Mouse (Mus musculus) myocyte (in vitro differentiated cells): ENCODE measurements at regions not wholly inside any gene's neighbourhood (a gene's known extent, or its start where the extent isn't known, plus 50 kb on each side); places are given as distances from the start of the nearest gene placed in this dataset.

ENCODE experiments used
- H3K27me3 ChIP-seq: one replicate; pipeline ENCODE4 v1.6.1; 2011; ENCODE audit not compliant: control insufficient read depth, insufficient read depth, insufficient read length
- H3K36me3 ChIP-seq: one replicate; pipeline ENCODE4 v1.6.1; 2011; ENCODE audit not compliant: control insufficient read depth, insufficient read depth
- H3K4me2 ChIP-seq: one replicate; pipeline ENCODE4 v1.6.1; 2011; ENCODE audit warnings: low read depth, control low read depth
- H3K4me3 ChIP-seq: one replicate; pipeline ENCODE4 v1.5.1; 2011; ENCODE audit warnings: mild to moderate bottlenecking, control low read depth, moderate library complexity
- H3K79me2 ChIP-seq: one replicate; pipeline ENCODE4 v1.6.1; 2011; ENCODE audit not compliant: control insufficient read depth, insufficient read depth
- H3ac ChIP-seq: one replicate; pipeline ENCODE4 v1.6.1; 2011; ENCODE audit not compliant: control insufficient read depth, insufficient read length
- CEBPB ChIP-seq: IDR thresholded peaks from 2 replicates; pipeline ENCODE4 v1.6.1; 2011; ENCODE audit warnings: mild to moderate bottlenecking, moderate library complexity; ENCODE audit not compliant: poor library complexity, insufficient read depth, severe bottlenecking
- E2F4 ChIP-seq: IDR thresholded peaks from one replicate; pipeline ENCODE4 v1.6.1; 2011; ENCODE audit warnings: mild to moderate bottlenecking, control low read depth, moderate library complexity; ENCODE audit not compliant: insufficient read depth
- MAX ChIP-seq: IDR thresholded peaks from one replicate; pipeline ENCODE4 v1.6.1; 2011; ENCODE audit warnings: low read depth, mild to moderate bottlenecking, control low read depth
- MYOD1 ChIP-seq, 3 experiments: IDR thresholded peaks; one replicate each; pipeline ENCODE4 v1.6.1; 2011; ENCODE audit warnings: control low read depth in 2 of 3, low read depth in 2 of 3, mild to moderate bottlenecking in 2 of 3, moderate library complexity in 1 of 3; ENCODE audit not compliant: insufficient read length in 2 of 3, control insufficient read depth in 1 of 3
- MYOG ChIP-seq, 3 experiments: IDR thresholded peaks; one replicate each; pipeline ENCODE4 v1.6.1; 2011; ENCODE audit warnings: control low read depth in 2 of 3, low read depth in 2 of 3, mild to moderate bottlenecking in 2 of 3; ENCODE audit not compliant: insufficient read length in 2 of 3, control insufficient read depth in 1 of 3, insufficient read depth in 1 of 3
- POLR2A ChIP-seq: IDR thresholded peaks from one replicate; pipeline ENCODE4 v1.6.1; 2011; ENCODE audit warnings: low read depth, mild to moderate bottlenecking, control low read depth, moderate library complexity; ENCODE audit not compliant: insufficient read length
- POLR2AphosphoS2 ChIP-seq: IDR thresholded peaks from one replicate; pipeline ENCODE4 v1.6.1; 2011; ENCODE audit warnings: low read depth, control low read depth; ENCODE audit not compliant: insufficient read length
- REST ChIP-seq: IDR thresholded peaks from one replicate; pipeline ENCODE4 v1.6.1; 2011; ENCODE audit warnings: mild to moderate bottlenecking, control low read depth, moderate library complexity; ENCODE audit not compliant: insufficient read depth, insufficient read length
- SRF ChIP-seq: IDR thresholded peaks from one replicate; pipeline ENCODE4 v1.6.1; 2011; ENCODE audit warnings: low read depth; ENCODE audit not compliant: control insufficient read depth, insufficient read length
- TCF12 ChIP-seq: IDR thresholded peaks from one replicate; pipeline ENCODE4 v1.6.1; 2011; ENCODE audit warnings: mild to moderate bottlenecking, control low read depth; ENCODE audit not compliant: poor library complexity, insufficient read depth, severe bottlenecking
- TCF3 ChIP-seq: IDR thresholded peaks from one replicate; pipeline ENCODE4 v1.6.1; 2011; ENCODE audit warnings: low read depth, control low read depth; ENCODE audit not compliant: insufficient read length
- USF1 ChIP-seq: IDR thresholded peaks from one replicate; pipeline ENCODE4 v1.6.1; 2011; ENCODE audit warnings: low read depth, mild to moderate bottlenecking, control low read depth, moderate library complexity

DNA sequence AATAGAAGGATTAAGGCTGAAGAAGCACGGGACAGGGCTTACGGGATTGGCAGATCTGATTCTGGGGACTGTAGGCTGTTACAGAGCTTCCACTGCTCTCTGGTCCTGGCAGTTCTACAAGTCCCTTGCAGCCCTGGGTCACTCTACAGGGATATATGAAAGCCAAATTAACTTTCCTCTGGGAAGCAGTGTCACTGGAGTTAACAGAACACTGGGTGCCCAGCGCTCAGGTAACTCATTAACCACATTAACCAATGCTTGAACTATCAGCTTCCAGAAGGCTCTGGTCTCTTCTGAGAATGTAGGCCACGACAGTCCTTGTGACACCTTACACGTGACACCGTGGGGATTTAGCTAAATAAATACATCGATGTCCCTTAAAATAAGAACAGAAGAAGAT lies 57.3 kb upstream of the Arhgap5 start:
- H3K79me2 ChIP-seq: no peaks in the 10 kb centered on the region
- H3K27me3 ChIP-seq: no peaks in the 10 kb centered on the region

DNA sequence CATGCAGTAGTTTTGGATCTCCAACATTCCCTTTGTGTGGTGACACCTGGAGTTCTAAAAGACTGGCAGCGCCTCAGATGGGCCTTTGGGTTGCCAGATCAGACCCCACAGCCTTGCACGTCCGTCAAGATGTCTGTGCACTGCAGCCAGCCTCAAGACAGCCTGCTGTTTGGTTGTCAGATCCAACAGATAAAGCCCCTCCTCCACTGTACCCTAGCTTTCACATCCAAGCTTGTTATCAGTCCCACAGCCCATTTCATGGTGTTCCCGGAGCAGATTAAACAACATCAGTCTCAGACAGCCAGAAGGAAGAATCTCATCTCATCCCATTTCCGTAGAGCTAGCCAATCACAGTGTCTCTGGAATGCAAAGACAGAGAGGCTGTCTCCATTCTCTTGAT lies 56.3 kb upstream of the Arhgap5 start:
- Histone ChIP-seq H3K4me2 (no peak overlapping the region), H3K79me2 (no peaks in the 10 kb centered on the region), H3K4me3 (no peak overlapping the region), H3K36me3 (no peaks in the 10 kb centered on the region), H3ac (no peak overlapping the region), H3K27me3 (no peaks in the 10 kb centered on the region)
- no peak for TF ChIP-seq SRF
- no peak for TF ChIP-seq TCF3
- no peak for TF ChIP-seq MAX
- no peak for TF ChIP-seq POLR2AphosphoS2
- TF ChIP-seq MYOG (IDR thresholded peaks at IDR 0.05; ENCODE audit: control insufficient read depth in 1 of 3, insufficient read depth in 1 of 3, insufficient read length in 2 of 3, low read depth in 2 of 3): no peak
- no peak for TF ChIP-seq CEBPB
- no peak for TF ChIP-seq POLR2A
- TF ChIP-seq USF1: no peak
- TF ChIP-seq MYOD1 (IDR thresholded peaks at IDR 0.05; ENCODE audit: control insufficient read depth in 1 of 3, insufficient read length in 2 of 3, low read depth in 2 of 3): no peak

More for the DNA sequence above, 57.3 kb upstream of the Arhgap5 start:
- no peak overlapping the region for H3ac ChIP-seq
- no peak overlapping the region for H3K4me2 ChIP-seq
- H3K4me3 ChIP-seq: no peak overlapping the region
- no peak for TF ChIP-seq POLR2AphosphoS2
- no peaks in the 10 kb centered on the region for H3K36me3 ChIP-seq

DNA sequence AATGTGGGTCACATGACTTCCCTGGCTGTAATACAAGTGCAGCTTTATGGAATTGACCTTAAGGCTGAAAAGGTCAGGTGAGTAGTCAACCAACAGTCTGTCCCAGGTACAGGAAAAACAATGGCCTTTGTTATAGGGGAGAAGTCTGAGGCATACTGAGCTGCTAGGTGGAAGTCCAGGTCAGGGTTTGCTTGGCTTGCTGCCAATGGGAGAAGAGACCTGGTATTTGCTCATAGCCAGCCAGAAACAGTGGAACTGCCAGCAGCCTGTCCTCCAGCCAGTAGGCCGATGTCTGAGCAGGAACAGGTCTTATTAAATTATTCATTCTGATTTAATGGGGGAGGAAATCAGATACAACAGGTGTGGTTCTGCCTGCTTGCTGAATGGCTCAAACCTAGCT lies 55.6 kb upstream of the Arhgap5 start:
- Histone ChIP-seq H3K4me2 (no peak overlapping the region), H3K27me3 (no peaks in the 10 kb centered on the region), H3K36me3 (no peaks in the 10 kb centered on the region), H3ac (no peak overlapping the region), H3K79me2 (no peaks in the 10 kb centered on the region), H3K4me3 (no peak overlapping the region)
- TF ChIP-seq TCF12: no peak
- TF ChIP-seq SRF: no peak
- TF ChIP-seq REST: no peak
- no peak for TF ChIP-seq POLR2A
- TF ChIP-seq E2F4: no peak
- no peak for TF ChIP-seq MYOG (IDR thresholded peaks at IDR 0.05; ENCODE audit: control insufficient read depth in 1 of 3, insufficient read depth in 1 of 3, insufficient read length in 2 of 3, low read depth in 2 of 3)

DNA sequence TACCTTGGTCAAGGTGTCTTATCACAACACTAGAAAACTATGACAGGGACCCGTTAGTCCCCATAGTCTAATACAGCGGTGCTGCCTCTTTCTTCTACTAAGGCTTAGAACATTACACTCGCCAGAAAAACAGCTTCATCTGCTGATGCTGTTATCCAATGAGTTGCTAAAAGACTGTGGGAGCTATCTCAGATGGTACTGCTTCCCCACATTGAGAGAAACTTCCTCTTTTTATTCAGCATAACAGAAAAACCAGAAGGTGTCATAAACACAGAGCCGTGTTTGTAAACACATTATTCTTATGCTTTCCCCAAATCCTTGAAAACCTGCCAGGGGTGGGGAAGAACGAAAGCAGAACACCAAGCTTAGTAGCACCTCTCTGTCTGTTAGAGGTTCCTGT lies 49.9 kb upstream of the Arhgap5 start:
- Histone ChIP-seq H3K79me2 (no peaks in the 10 kb centered on the region), H3K4me3 (no peak overlapping the region), H3K4me2 (no peak overlapping the region), H3K27me3 (no peaks in the 10 kb centered on the region), H3ac (no peak overlapping the region), H3K36me3 (no peaks in the 10 kb centered on the region)
- TF ChIP-seq MYOG (IDR thresholded peaks at IDR 0.05; ENCODE audit: control insufficient read depth in 1 of 3, insufficient read depth in 1 of 3, insufficient read length in 2 of 3, low read depth in 2 of 3): no peak
- no peak for TF ChIP-seq CEBPB
- no peak for TF ChIP-seq POLR2AphosphoS2
- TF ChIP-seq TCF12: no peak
